Mouse (Mus musculus) cerebellum, adult 11 months (tissue): ENCODE results near the gene Tmbim6.
"Not testable (repeated sequence)": the region's sequence is repeated elsewhere in the genome, so short reads cannot be mapped to it uniquely, and the experiment has no call there.

Experiments
- DNase-seq: peaks from one replicate; pipeline ENCODE4 v3.0.0; 2022

Gene Tmbim6

DNA sequence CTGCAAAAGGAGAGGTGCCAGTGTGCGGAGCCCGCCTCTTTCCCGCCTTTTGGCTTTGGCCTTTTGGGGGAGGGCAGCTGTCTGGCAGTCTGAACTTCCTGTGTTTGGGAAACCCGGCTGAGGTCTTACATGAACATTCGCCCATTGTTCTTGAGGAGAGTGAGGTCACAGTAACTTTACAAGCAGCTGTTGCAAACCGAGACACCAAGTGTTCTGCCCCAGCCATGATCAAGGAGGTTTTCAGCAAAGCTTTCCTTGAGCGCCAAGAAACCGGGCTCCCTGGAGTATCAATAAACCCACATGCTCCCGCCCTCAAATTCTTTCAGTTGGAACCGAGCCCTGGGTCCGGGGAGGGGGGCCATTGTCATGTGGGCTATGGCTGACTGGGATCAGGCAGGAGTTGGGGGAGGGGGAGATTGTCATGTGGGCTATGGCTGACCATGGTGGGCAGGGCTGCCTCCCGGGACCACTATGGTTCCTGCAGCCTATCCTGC lies 27.9 kb downstream of the Tmbim6 start:
- DNase-seq = no peak

DNA sequence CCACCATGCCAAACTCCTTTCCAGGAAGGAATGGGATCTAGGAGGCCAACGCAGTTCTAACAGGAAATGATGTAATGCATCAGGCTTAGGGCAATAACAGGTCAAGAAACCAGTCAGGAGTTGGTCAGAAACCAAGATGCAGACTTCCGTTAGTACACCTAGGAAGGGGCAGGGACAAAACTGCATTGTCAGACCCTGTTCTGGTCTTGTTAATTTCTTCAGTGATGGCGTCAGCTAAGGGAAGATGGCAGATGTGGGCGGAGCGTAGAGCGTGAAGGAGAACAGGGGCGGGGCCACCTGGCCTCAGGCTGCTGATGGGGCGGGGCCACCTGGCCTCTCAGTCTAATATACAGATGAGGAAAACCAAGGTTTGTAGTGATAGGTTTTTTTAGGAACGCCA lies 28.5 kb downstream of the Tmbim6 start:
- no peak for DNase-seq

DNA sequence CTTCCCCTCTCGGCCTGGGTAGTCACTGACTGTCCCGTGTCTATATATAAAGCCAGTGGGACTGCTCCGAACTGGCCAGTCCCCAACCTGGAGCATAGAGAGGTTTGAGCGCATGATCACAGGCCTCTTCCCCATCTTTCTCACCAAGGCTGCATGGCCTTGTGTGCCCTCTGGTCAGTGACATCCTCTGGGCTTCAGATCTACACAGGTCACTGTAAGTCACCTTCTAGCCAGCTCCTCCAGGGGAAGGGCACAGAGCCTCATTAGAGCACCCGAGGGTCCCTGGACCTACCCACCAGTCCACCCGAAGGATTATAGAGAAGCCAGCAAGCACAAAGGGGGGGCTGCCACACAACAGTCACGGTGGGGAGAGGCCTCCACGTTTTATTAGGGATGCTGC lies 29.0 kb downstream of the Tmbim6 start:
- DNase-seq = no peak

- DNase-seq = no peak
These were observed 29.9 kb downstream of the Tmbim6 start for GRCm38 (mm10) chr15:99422551-99422950.

- no peak for DNase-seq
These were observed 30.4 kb downstream of the Tmbim6 start for GRCm38 (mm10) chr15:99423131-99423530.

DNA sequence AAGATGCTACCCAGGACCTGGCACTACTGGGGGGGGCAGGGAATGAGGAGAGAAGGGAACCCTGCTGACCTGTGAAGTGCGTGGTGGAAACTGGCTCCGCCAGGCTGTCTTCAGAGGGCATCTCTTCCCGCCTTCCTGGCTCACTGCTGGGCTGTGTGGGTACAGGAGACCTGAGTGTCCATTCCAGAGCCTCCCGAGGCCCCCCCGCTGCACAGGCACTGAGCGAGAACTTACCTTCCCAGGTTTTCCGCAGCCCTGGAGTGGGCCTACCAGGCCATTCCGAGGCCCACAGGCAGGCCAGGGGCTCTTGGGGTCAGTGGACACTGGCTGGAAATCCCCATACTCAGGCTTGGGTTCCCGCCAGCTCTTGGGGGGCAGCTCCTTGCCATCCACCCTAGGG lies 31.2 kb downstream of the Tmbim6 start:
- DNase-seq = no peak

DNA sequence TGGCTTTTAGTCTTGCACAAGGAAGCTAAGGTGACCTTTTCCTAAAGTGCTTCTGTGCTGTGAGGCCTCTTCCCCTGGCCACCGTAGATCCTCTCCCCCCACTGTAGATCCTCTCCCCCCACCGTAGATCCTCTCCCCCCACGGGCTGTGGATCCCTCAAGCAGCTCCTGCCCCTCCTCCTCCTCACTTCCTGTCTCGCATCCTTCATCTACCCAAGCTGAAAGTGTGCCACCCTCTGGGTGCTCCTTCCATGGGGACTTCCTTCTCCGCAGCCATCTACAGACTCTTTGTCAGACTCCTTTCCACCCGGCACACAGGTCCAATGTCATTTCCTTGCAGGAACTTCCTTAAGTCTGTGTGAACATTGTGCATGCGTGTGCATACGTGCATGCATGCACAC lies 37.7 kb downstream of the Tmbim6 start:
- no peak for DNase-seq

GRCm38 (mm10) chr15:99431063-99431462 lies 38.4 kb downstream of the Tmbim6 start:
- DNase-seq = no peak

DNA sequence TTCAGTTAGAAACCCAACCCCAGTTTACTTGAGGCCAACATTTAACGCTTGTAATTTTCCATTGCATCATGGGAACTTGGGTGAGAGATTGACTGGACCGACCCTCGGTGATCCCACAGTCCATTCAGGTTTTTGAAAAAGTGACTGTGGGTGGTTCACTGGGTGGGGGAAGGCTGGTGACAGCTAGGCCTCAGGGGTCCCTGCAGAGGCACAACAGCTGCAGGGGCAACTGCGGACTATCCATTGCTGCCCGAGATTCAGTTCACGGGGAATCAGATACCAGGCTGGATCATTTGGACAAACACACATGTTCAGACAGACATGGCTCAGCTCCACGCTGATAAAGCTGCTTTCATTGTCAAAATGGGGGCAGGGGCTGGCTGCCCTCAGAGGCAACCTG lies 38.8 kb downstream of the Tmbim6 start:
- DNase-seq = no peak

DNA sequence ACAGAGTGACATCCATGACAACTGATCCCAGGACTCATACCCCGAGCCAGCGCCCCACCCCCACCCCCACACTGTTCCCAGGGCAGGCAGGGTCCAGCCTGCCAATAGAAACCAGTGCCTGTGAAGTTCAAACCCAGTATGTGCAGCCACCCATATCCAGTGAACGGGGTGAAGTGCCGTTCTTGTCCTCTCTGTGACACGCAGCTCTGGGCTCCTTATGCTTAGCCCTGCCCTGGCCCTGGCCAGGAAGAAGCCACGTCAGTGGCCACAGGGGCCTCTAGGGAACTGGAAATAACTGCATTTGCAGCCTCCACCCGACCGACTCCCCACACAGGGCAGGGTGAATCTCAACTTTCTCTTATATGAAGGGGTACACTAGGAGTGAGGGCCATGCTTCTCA lies 39.3 kb downstream of the Tmbim6 start:
- DNase-seq = no peak

- DNase-seq = no peak
These were observed 40.5 kb downstream of the Tmbim6 start for GRCm38 (mm10) chr15:99433081-99433718.

DNA sequence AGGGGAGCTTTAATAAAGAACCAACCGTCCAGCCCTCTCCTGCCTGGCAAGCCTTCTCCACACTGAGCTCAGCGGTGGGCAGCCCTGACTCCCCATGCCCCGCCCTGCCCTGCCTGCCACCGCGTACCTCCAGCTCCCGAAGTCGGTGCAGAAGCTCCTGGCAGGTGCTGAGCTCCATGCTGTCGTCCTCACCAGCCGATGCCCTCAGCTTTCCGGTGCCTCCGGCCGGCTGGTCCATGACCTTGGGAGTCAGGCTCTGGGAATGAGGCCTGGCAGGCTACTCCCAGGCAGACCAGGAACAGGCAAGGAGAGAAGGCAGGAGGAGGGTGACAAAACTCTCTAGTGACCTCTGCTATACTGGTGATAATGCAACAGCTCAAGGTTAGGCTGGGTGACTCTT lies 41.2 kb downstream of the Tmbim6 start:
- DNase-seq = no peak

GRCm38 (mm10) chr15:99438966-99439698 lies 46.5 kb downstream of the Tmbim6 start:
- no peak for DNase-seq

DNA sequence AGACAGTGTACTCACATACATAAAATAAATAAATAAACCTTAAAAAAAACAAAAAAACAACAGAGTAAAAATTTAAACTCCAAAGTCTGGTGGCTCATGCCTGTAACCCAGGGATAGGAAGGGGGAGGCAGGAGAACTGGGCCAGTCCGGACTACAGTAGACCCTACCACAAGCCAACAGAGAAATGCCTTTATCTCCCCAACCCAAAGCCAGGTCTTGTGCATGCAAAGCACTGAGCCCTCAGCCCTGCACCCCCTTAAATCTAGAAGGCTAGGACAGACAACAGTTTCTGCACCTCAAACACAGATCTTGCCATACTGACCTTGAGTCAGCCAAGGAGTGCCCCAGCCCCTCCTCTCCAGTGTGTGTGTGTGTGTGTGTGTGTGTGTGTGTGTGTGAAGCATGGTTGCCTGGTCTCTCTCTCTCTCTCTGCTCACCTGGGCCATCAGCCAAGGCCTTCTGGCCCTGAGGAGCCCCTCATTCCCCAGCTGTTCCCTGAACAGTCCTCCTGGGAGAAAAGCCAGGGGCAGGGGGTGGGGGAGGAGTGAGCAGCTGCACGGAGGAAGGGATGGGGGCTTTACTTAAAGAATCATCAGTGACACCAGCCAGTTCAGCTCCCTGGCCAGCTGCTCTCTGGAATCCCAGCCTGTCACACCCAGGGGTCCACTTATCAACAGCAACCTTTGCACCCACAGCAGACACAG lies 47.6 kb downstream of the Tmbim6 start:
- no peak for DNase-seq

DNA sequence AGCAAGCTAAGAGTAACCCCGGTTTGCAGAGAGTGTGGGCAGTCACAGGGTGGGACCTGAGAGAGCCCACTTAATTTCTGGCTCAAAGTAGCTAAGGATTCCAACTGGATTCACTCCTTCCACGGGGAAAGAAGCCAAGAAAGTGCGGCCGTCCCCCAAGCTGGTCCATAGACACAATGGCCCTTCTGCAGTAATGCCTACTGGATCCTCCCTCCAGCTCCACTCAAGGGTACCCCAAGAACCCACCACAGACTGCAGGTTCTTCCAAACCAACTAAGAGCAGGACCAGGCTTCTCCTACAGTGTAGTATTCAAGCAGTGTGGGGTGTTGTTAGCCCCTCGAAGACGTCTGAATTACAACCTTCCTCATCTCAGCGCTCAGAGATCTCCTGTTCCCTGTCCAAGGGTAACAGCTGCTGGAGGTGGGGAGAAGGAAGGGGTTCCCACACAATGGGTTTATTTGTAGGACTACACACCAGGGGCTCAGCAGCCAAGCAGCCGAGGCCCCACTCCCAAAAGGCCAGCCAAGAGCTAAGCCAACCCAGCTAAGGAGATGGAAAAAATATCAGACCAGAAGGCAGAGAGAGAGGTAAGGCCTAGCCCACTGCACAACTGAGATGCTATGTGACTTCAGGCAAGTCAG lies 48.3 kb downstream of the Tmbim6 start:
- DNase-seq = no peak

GRCm38 (mm10) chr15:99442358-99442757 lies 49.7 kb downstream of the Tmbim6 start:
- DNase-seq = no peak

DNA sequence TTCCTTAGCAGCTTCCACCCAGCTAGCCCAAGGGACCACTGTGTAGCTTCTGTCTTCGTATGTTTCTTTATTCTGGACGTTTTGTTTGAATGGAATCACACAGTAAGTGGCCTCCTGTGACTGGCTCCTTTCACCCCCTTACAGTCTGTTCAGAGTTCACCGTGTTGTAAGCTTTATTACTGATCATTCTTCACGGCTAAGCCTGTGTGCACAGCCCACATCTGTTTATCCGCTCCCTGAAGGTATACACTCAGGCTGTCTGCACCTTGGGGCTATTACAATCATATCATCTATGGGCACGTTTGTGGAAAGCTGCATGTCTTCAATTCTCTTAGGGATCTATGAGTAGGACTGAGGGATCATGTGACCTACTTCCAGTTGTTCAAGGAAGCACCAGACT lies 52.9 kb downstream of the Tmbim6 start:
- DNase-seq = no peak

- DNase-seq = not testable (repeated sequence)
These were observed 53.5 kb downstream of the Tmbim6 start for GRCm38 (mm10) chr15:99446136-99446535.

- peak; percentile 49 for DNase-seq
These were observed 56.6 kb downstream of the Tmbim6 start for GRCm38 (mm10) chr15:99449131-99449750.

DNA sequence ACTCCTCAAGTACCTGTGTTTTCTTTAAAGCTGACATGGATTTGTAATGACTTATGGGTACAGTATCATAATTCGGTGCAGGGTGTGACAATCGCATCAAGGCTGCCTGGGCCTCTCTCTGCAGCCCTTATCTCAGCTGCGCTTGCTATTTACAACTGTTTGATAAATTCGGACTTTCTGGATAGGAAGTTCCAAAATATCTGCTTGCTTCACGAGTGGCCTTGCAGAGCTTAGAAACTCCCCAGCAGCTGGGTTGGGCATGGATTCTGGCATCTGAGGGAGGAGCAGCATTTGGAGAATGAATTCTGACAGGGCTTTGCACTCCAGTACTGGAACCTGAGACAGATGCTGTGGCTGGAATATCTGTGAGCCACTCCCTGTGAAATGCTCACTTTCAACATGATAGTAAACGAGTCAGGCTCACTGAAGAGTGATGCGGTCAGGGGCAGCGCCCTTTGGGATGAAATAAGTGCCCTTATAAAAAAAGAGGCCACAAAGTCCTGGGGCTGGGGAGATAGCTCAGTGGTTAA lies 57.1 kb downstream of the Tmbim6 start:
- no peak for DNase-seq

- no peak for DNase-seq
These were observed 60.6 kb downstream of the Tmbim6 start for GRCm38 (mm10) chr15:99453153-99453900.
